10 mouse cellular contexts compared by ENCODE assay signal in the genomic region with DNA sequence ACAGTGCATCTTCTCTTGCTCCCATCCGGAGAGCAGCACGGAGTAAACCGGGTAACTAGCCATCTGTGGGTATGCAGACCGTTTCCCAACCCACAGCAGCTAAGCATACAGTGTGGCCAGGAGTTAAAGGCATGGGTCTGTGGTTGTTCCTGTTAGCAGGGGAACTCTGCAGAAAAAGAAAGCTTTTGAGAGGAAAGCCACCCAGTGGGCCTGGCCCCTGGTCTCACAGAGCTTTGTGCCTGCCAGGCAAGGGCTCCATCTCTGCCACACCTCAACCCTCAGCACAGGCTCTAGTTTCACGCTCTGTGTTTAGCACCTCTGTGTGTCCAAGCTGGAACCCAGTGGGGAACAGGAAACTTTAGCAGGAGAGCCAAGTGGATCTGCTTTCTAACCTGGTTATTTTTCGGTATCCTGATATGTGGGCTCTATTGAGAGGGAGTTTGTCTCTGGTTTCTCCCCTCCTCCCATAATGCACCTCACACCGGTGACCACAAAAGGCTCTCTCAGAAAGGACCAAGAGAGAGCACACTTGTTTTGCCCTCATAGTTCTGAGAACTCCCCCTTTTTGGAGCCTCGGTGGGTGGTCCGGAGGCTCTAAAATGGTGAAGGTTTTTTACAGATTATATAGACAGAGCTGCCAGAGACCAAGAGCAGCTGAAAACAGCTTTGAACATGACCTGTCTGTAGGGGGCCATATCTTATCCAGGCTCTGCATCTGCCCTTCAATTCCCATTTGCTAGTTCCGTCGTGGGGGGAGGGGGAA.
DNase-seq lines count a peak whose midpoint lies in the region; ATAC-seq and TF ChIP-seq lines count a peak whose summit lies in the region.
"Had no signal": no experiment of that assay in that cellular context is flagged by ENCODE, and none has a peak within 500 bp of the region (broad histone marks: within the 10 kb centered on the region; RNA-seq: fewer than 3 reads in every experiment).

No protein-coding gene starts in this region.

- no peaks in the 10 kb centered on the region for H3K36me3 ChIP-seq in intestine, embryonic 15.5 days
- H3K36me3 ChIP-seq in intestine, postnatal 0 days (ENCODE audit: control insufficient read depth, insufficient read depth), result no peaks in the 10 kb centered on the region
- H3K36me3 ChIP-seq in forebrain, embryonic 12.5 days (replicated peaks), result peaks cover 51% of the 10 kb centered on the region
- no peaks in the 10 kb centered on the region for H3K36me3 ChIP-seq in liver, embryonic 11.5 days (ENCODE audit: control insufficient read depth, insufficient read depth, low read length)
- no peaks in the 10 kb centered on the region for H3K36me3 ChIP-seq in neural tube, embryonic 11.5 days (ENCODE audit: control insufficient read depth, insufficient read depth, low read length)
- no peaks in the 10 kb centered on the region for H3K36me3 ChIP-seq in heart, adult 2 months (ENCODE audit: control insufficient read depth, insufficient read depth, low read length)
- H3K36me3 ChIP-seq: heart, embryonic 13.5 days had no signal

- no peaks in the 10 kb centered on the region for H3K9me3 ChIP-seq in intestine, embryonic 15.5 days
- H3K9me3 ChIP-seq in intestine, postnatal 0 days (ENCODE audit: control insufficient read depth), result no peaks in the 10 kb centered on the region
- no peaks in the 10 kb centered on the region for H3K9me3 ChIP-seq in forebrain, embryonic 12.5 days
- H3K9me3 ChIP-seq in liver, embryonic 11.5 days (ENCODE audit: control insufficient read depth, low read length), result no peaks in the 10 kb centered on the region
- no peaks in the 10 kb centered on the region for H3K9me3 ChIP-seq in neural tube, embryonic 11.5 days (ENCODE audit: control insufficient read depth, low read length)
- H3K9me3 ChIP-seq: heart, embryonic 13.5 days had no signal

- no peak for TF ChIP-seq CTCF in intestine, postnatal 0 days (IDR thresholded peaks at IDR 0.05; ENCODE audit: low read depth)
- no peak for TF ChIP-seq CTCF in heart, adult 2 months (IDR thresholded peaks at IDR 0.05)

- no peaks in the 10 kb centered on the region for H3K79me2 ChIP-seq in heart, adult 2 months (replicated peaks; ENCODE audit: control insufficient read depth, insufficient read depth, low read length)

- no peaks in the 10 kb centered on the region for H3K4me1 ChIP-seq in intestine, embryonic 15.5 days (replicated peaks)
- no peaks in the 10 kb centered on the region for H3K4me1 ChIP-seq in intestine, postnatal 0 days (replicated peaks; ENCODE audit: control insufficient read depth, insufficient read depth, low read length)
- H3K4me1 ChIP-seq in forebrain, embryonic 12.5 days, result peaks cover 73% of the 10 kb centered on the region
- H3K4me1 ChIP-seq in liver, embryonic 11.5 days (replicated peaks; ENCODE audit: control insufficient read depth, insufficient read depth, low read length), result peaks cover 15% of the 10 kb centered on the region
- H3K4me1 ChIP-seq in neural tube, embryonic 11.5 days (ENCODE audit: control insufficient read depth, insufficient read depth, low read length), result peaks cover 17% of the 10 kb centered on the region
- H3K4me1 ChIP-seq in heart, adult 2 months (ENCODE audit: control insufficient read depth, insufficient read depth, low read length), result no peaks in the 10 kb centered on the region

- no peak for TF ChIP-seq EP300 in heart, adult 2 months (IDR thresholded peaks at IDR 0.05; ENCODE audit: insufficient read depth, low read depth, low read length)

- H3K27ac ChIP-seq in intestine, embryonic 15.5 days, result no peak overlapping the region
- no peak overlapping the region for H3K27ac ChIP-seq in intestine, postnatal 0 days (ENCODE audit: low read depth, low read length)
- H3K27ac ChIP-seq in forebrain, embryonic 12.5 days, result peak overlapping the region; percentile 88
- peak overlapping the region; percentile 88 for H3K27ac ChIP-seq in liver, embryonic 11.5 days (ENCODE audit: low read depth, low read length)
- peak overlapping the region; percentile 49; the same call in 1 of the 2 replicates for H3K27ac ChIP-seq in neural tube, embryonic 11.5 days (ENCODE audit: low read depth, low read length)
- no peak overlapping the region for H3K27ac ChIP-seq in heart, adult 2 months
- H3K27ac ChIP-seq: heart, embryonic 13.5 days had no signal

- no peaks in the 10 kb centered on the region for H3K27me3 ChIP-seq in intestine, embryonic 15.5 days (replicated peaks)
- no peaks in the 10 kb centered on the region for H3K27me3 ChIP-seq in intestine, postnatal 0 days (replicated peaks; ENCODE audit: control insufficient read depth, insufficient read depth, low read length)
- 0 out of 2 replicates have a peak, but pooled peaks cover 3% of the 10 kb centered on the region for H3K27me3 ChIP-seq in forebrain, embryonic 12.5 days
- no peaks in the 10 kb centered on the region; the same call in 1 of the 2 replicates for H3K27me3 ChIP-seq in liver, embryonic 11.5 days (replicated peaks; ENCODE audit: control insufficient read depth, insufficient read depth, low read length)
- no peaks in the 10 kb centered on the region for H3K27me3 ChIP-seq in neural tube, embryonic 11.5 days (ENCODE audit: control insufficient read depth, insufficient read depth, low read length)
- no peaks in the 10 kb centered on the region; the same call in 1 of the 2 replicates for H3K27me3 ChIP-seq in heart, adult 2 months (ENCODE audit: control insufficient read depth, insufficient read depth, low read length)

- no peak overlapping the region for H3K9ac ChIP-seq in intestine, embryonic 15.5 days
- no peak overlapping the region for H3K9ac ChIP-seq in intestine, postnatal 0 days (ENCODE audit: low read depth, low read length)
- H3K9ac ChIP-seq in forebrain, embryonic 12.5 days, result no peak overlapping the region
- peak overlapping the region; percentile 43 for H3K9ac ChIP-seq in liver, embryonic 11.5 days (ENCODE audit: low read depth, low read length)
- H3K9ac ChIP-seq in neural tube, embryonic 11.5 days (ENCODE audit: low read length), result 0 out of 2 replicates have a peak overlapping the region, but pooled peaks have one; percentile 1
- no peak overlapping the region for H3K9ac ChIP-seq in heart, adult 2 months (ENCODE audit: low read depth, low read length)
- H3K9ac ChIP-seq: heart, embryonic 13.5 days had no signal

- intact Hi-C loops in heart, adult 2 months (cut with DNase I), result no loop called here

- 31% methylated on average over 11 of the region's 11 CpGs for WGBS in intestine, embryonic 15.5 days
- 39% methylated on average over 11 of the region's 11 CpGs for WGBS in intestine, postnatal 0 days
- WGBS in forebrain, embryonic 12.5 days, result 29% methylated on average over 11 of the region's 11 CpGs
- WGBS in liver, embryonic 11.5 days, result 16% methylated on average over 11 of the region's 11 CpGs
- 31% methylated on average over 11 of the region's 11 CpGs for WGBS in neural tube, embryonic 11.5 days
- WGBS in heart, adult 2 months, result 26% methylated on average over 11 of the region's 11 CpGs

- DNase-seq in liver, embryonic 11.5 days (ENCODE audit: low spot score), result peak; percentile 43
- peak; percentile 50 for DNase-seq in neural tube, embryonic 11.5 days (ENCODE audit: low spot score)
- DNase-seq in Muller cell, postnatal 12 days (ENCODE audit: inconsistent ontology term), result no peak
- DNase-seq in layer of hippocampus, postnatal 10 days (ENCODE audit: low spot score in 2 of 2), result no peak
- no peak for DNase-seq in heart, adult 2 months
- DNase-seq: kidney, postnatal 36 days had no signal

- H3K4me3 ChIP-seq in intestine, embryonic 15.5 days (replicated peaks), result no peak overlapping the region
- H3K4me3 ChIP-seq in intestine, postnatal 0 days (ENCODE audit: low read depth, low read length), result no peak overlapping the region
- no peak overlapping the region for H3K4me3 ChIP-seq in forebrain, embryonic 12.5 days (replicated peaks)
- no peak overlapping the region for H3K4me3 ChIP-seq in liver, embryonic 11.5 days (ENCODE audit: low read depth, low read length)
- no peak overlapping the region for H3K4me3 ChIP-seq in neural tube, embryonic 11.5 days (ENCODE audit: low read depth, low read length)
- H3K4me3 ChIP-seq in heart, adult 2 months, result no peak overlapping the region
- H3K4me3 ChIP-seq: heart, embryonic 13.5 days had no signal

- no peak overlapping the region for H3K4me2 ChIP-seq in intestine, embryonic 15.5 days (replicated peaks)
- no peak overlapping the region for H3K4me2 ChIP-seq in intestine, postnatal 0 days (replicated peaks; ENCODE audit: low read depth)
- H3K4me2 ChIP-seq in forebrain, embryonic 12.5 days, result peak overlapping the region; percentile 1; the same call in 1 of the 2 replicates
- peak overlapping the region; percentile 57 for H3K4me2 ChIP-seq in liver, embryonic 11.5 days
- H3K4me2 ChIP-seq in neural tube, embryonic 11.5 days (ENCODE audit: low read depth), result no peak overlapping the region

- TF ChIP-seq POLR2A in heart, adult 2 months (IDR thresholded peaks at IDR 0.05; ENCODE audit: insufficient read depth, low read depth, low read length), result no peak

- ATAC-seq in intestine, embryonic 15.5 days, result 0 out of 2 replicates have a peak, but pooled peaks have one; percentile 25
- ATAC-seq in intestine, postnatal 0 days, result no peak
- peak; percentile 15; the same call in 1 of the 2 replicates for ATAC-seq in forebrain, embryonic 12.5 days (ENCODE audit: low FRiP score)
- ATAC-seq in liver, embryonic 11.5 days (replicated peaks; ENCODE audit: low FRiP score), result peak; percentile 88
- peak; percentile 38; the same call in 1 of the 2 replicates for ATAC-seq in neural tube, embryonic 11.5 days (ENCODE audit: insufficient read depth, low FRiP score, low TSS enrichment)

Comparison
In these comparisons a context has a peak if more than half of its experiments do, and no peak if none do; other contexts are left out.
1. H3K27ac ChIP-seq: peak in forebrain, embryonic 12.5 days (single experiment), liver, embryonic 11.5 days (single experiment) and neural tube, embryonic 11.5 days (single experiment); none in intestine, embryonic 15.5 days (single experiment), intestine, postnatal 0 days (single experiment) and heart, adult 2 months (single experiment).
2. H3K4me2 ChIP-seq: peak in forebrain, embryonic 12.5 days (single experiment) and liver, embryonic 11.5 days (single experiment); none in intestine, embryonic 15.5 days (single experiment), intestine, postnatal 0 days (single experiment) and neural tube, embryonic 11.5 days (single experiment).
3. H3K9ac ChIP-seq: peak in liver, embryonic 11.5 days (single experiment) and neural tube, embryonic 11.5 days (single experiment); none in intestine, embryonic 15.5 days (single experiment), intestine, postnatal 0 days (single experiment), forebrain, embryonic 12.5 days (single experiment) and heart, adult 2 months (single experiment).
4. DNase-seq: peak in liver, embryonic 11.5 days (single experiment) and neural tube, embryonic 11.5 days (single experiment); none in Muller cell, postnatal 12 days (single experiment), layer of hippocampus, postnatal 10 days (0 of 2) and heart, adult 2 months (0 of 2).